Mouse (Mus musculus) small intestine, adult 2 months (tissue): ENCODE measurements around the gene Cgnl1.

Source experiments
- CTCF ChIP-seq: fragments of 200-500 bp; IDR thresholded peaks from 2 replicates; pipeline ENCODE4 v1.5.1; 2012; ENCODE audit warnings: low read depth, mild to moderate bottlenecking, control low read depth, inconsistent platforms, low read length, moderate library complexity, mixed read lengths; ENCODE audit not compliant: insufficient replicate concordance, insufficient read length; ENCODE audit errors: extremely low read depth
- POLR2A ChIP-seq: fragments of 200-500 bp; IDR thresholded peaks from 2 replicates; pipeline ENCODE4 v1.6.1; 2012; ENCODE audit warnings: low read depth, mild to moderate bottlenecking, control low read depth, inconsistent platforms, low read length, moderate library complexity

DNA sequence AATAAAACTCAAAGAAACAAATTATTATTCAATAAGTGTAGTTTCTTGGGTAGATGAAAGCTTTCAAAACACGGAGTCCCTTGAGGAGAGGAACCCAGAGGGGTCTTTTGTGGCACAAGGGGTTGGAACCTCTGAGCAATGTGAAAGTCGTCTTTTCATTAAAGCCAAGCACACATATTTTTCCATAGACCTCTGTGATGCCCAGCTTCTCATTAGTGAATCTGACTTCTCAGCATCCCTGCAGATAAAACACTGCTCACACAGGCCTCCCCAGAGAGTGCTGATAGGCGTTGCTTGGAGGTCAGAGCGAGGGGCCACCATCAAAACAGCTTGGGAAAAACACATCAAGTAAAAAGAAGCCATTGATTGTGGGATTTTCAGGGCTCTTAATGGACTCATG lies 41.5 kb upstream of the Cgnl1 start:
- TF ChIP-seq POLR2A (no peak), CTCF (no peak)
